Mouse (Mus musculus): ENCODE results near the gene 1700001O22Rik. TPM values are rescaled to one million over a fixed set of nuclear protein-coding genes. Genes with fewer than 3 reads are reported as not detected.

Gene 1700001O22Rik
- polyA plus RNA-seq, 1 experiment = 2.2 TPM

- H3K4me3 ChIP-seq (ENCODE audit: low read depth, low read length) = peak overlapping the region; percentile 86
- H3K9ac ChIP-seq (ENCODE audit: low read depth, poor library complexity, severe bottlenecking) = peak overlapping the region; percentile 62
- peaks cover 2% of the 10 kb centered on the region; the same call in 1 of the 2 replicates for H3K9me3 ChIP-seq (replicated peaks; ENCODE audit: control insufficient read depth, insufficient read depth, low read length, poor library complexity, severe bottlenecking)
- no peaks in the 10 kb centered on the region for H3K27me3 ChIP-seq (ENCODE audit: control insufficient read depth, insufficient read depth, low read length, poor library complexity, severe bottlenecking)
- H3K36me3 ChIP-seq (ENCODE audit: control insufficient read depth, insufficient read depth, low read length, poor library complexity, severe bottlenecking) = peaks cover 20% of the 10 kb centered on the region
- no peak for TF ChIP-seq POLR2A (IDR thresholded peaks at IDR 0.05; ENCODE audit: insufficient read depth, low read length)
- TF ChIP-seq CTCF (IDR thresholded peaks at IDR 0.05; ENCODE audit: low read depth, low read length) = no peak
- TF ChIP-seq EP300 (IDR thresholded peaks at IDR 0.05; ENCODE audit: insufficient read depth, low read depth, low read length) = no peak
- peaks cover 2% of the 10 kb centered on the region for H3K4me1 ChIP-seq (ENCODE audit: control insufficient read depth, insufficient read depth, low read length)
- 0 out of 2 replicates have a peak overlapping the region, but pooled peaks have one; percentile 1 for H3K27ac ChIP-seq (ENCODE audit: insufficient read depth, low read length)
Measured at GRCm38 (mm10) chr2:30808296-30808655, 4.8 kb upstream of the 1700001O22Rik start.

GRCm38 (mm10) chr2:30807648-30808295 lies 4.3 kb upstream of the 1700001O22Rik start, which contains the start of gene Ntmt1:
TSS of gene Ntmt1 (plus strand) at chr2:30807826.
- H3K9ac ChIP-seq (ENCODE audit: low read depth, poor library complexity, severe bottlenecking) = peak within 1 kb of the TSS; percentile 62
- no peaks in the 10 kb centered on the region for H3K27me3 ChIP-seq (ENCODE audit: control insufficient read depth, insufficient read depth, low read length, poor library complexity, severe bottlenecking)
- peaks cover 2% of the 10 kb centered on the region for H3K4me1 ChIP-seq (ENCODE audit: control insufficient read depth, insufficient read depth, low read length)
- peaks cover 15% of the 10 kb centered on the region for H3K36me3 ChIP-seq (ENCODE audit: control insufficient read depth, insufficient read depth, low read length, poor library complexity, severe bottlenecking)
- H3K4me3 ChIP-seq (ENCODE audit: low read depth, low read length) = peak within 1 kb of the TSS; percentile 87
- TF ChIP-seq EP300 (IDR thresholded peaks at IDR 0.05; ENCODE audit: insufficient read depth, low read depth, low read length) (no peak), POLR2A (IDR thresholded peaks at IDR 0.05; ENCODE audit: insufficient read depth, low read length) (peak; percentile 66)
- no peaks in the 10 kb centered on the region; the same call in 1 of the 2 replicates for H3K9me3 ChIP-seq (replicated peaks; ENCODE audit: control insufficient read depth, insufficient read depth, low read length, poor library complexity, severe bottlenecking)
- peak within 1 kb of the TSS; percentile 59 for H3K27ac ChIP-seq (ENCODE audit: insufficient read depth, low read length)

- no peaks in the 10 kb centered on the region for H3K27me3 ChIP-seq (ENCODE audit: control insufficient read depth, insufficient read depth, low read length, poor library complexity, severe bottlenecking)
- peaks cover 2% of the 10 kb centered on the region for H3K4me1 ChIP-seq (ENCODE audit: control insufficient read depth, insufficient read depth, low read length)
- H3K27ac ChIP-seq (ENCODE audit: insufficient read depth, low read length) = peak overlapping the region; percentile 47
- peak overlapping the region; percentile 41 for H3K9ac ChIP-seq (ENCODE audit: low read depth, poor library complexity, severe bottlenecking)
- no peaks in the 10 kb centered on the region for H3K9me3 ChIP-seq (replicated peaks; ENCODE audit: control insufficient read depth, insufficient read depth, low read length, poor library complexity, severe bottlenecking)
- H3K4me3 ChIP-seq (ENCODE audit: low read depth, low read length) = peak overlapping the region; percentile 87
- peaks cover 9% of the 10 kb centered on the region for H3K36me3 ChIP-seq (ENCODE audit: control insufficient read depth, insufficient read depth, low read length, poor library complexity, severe bottlenecking)
- TF ChIP-seq EP300 (IDR thresholded peaks at IDR 0.05; ENCODE audit: insufficient read depth, low read depth, low read length) (no peak), CTCF (IDR thresholded peaks at IDR 0.05; ENCODE audit: low read depth, low read length) (no peak), POLR2A (IDR thresholded peaks at IDR 0.05; ENCODE audit: insufficient read depth, low read length) (no peak)
Measured at GRCm38 (mm10) chr2:30807147-30807647, 3.7 kb upstream of the 1700001O22Rik start.

- peak overlapping the region; percentile 41; the same call in 1 of the 2 replicates for H3K9ac ChIP-seq (ENCODE audit: low read depth, poor library complexity, severe bottlenecking)
- peaks cover 4% of the 10 kb centered on the region for H3K36me3 ChIP-seq (ENCODE audit: control insufficient read depth, insufficient read depth, low read length, poor library complexity, severe bottlenecking)
- TF ChIP-seq EP300 (IDR thresholded peaks at IDR 0.05; ENCODE audit: insufficient read depth, low read depth, low read length) = no peak
- no peak for TF ChIP-seq CTCF (IDR thresholded peaks at IDR 0.05; ENCODE audit: low read depth, low read length)
- no peak for TF ChIP-seq POLR2A (IDR thresholded peaks at IDR 0.05; ENCODE audit: insufficient read depth, low read length)
- H3K27ac ChIP-seq (ENCODE audit: insufficient read depth, low read length) = peak overlapping the region; percentile 71
- no peaks in the 10 kb centered on the region for H3K27me3 ChIP-seq (ENCODE audit: control insufficient read depth, insufficient read depth, low read length, poor library complexity, severe bottlenecking)
- H3K4me3 ChIP-seq (ENCODE audit: low read depth, low read length) = no peak overlapping the region
- peaks cover 2% of the 10 kb centered on the region for H3K4me1 ChIP-seq (ENCODE audit: control insufficient read depth, insufficient read depth, low read length)
- no peaks in the 10 kb centered on the region for H3K9me3 ChIP-seq (replicated peaks; ENCODE audit: control insufficient read depth, insufficient read depth, low read length, poor library complexity, severe bottlenecking)
Measured at GRCm38 (mm10) chr2:30805983-30806382, 2.5 kb upstream of the 1700001O22Rik start.

- peak overlapping the region; percentile 59 for H3K9ac ChIP-seq (ENCODE audit: low read depth, poor library complexity, severe bottlenecking)
- H3K27me3 ChIP-seq (ENCODE audit: control insufficient read depth, insufficient read depth, low read length, poor library complexity, severe bottlenecking) = no peaks in the 10 kb centered on the region
- no peak for TF ChIP-seq POLR2A (IDR thresholded peaks at IDR 0.05; ENCODE audit: insufficient read depth, low read length)
- no peak for TF ChIP-seq EP300 (IDR thresholded peaks at IDR 0.05; ENCODE audit: insufficient read depth, low read depth, low read length)
- TF ChIP-seq CTCF (IDR thresholded peaks at IDR 0.05; ENCODE audit: low read depth, low read length) = no peak
- H3K9me3 ChIP-seq (replicated peaks; ENCODE audit: control insufficient read depth, insufficient read depth, low read length, poor library complexity, severe bottlenecking) = no peaks in the 10 kb centered on the region
- no peak overlapping the region for H3K27ac ChIP-seq (ENCODE audit: insufficient read depth, low read length)
- H3K4me3 ChIP-seq (ENCODE audit: low read depth, low read length) = peak overlapping the region; percentile 57
- H3K36me3 ChIP-seq (ENCODE audit: control insufficient read depth, insufficient read depth, low read length, poor library complexity, severe bottlenecking) = no peaks in the 10 kb centered on the region
- peaks cover 2% of the 10 kb centered on the region for H3K4me1 ChIP-seq (ENCODE audit: control insufficient read depth, insufficient read depth, low read length)
Measured at GRCm38 (mm10) chr2:30801067-30801852, 2.2 kb downstream of the 1700001O22Rik start.
